Mouse (Mus musculus): Measurements from ENCODE around the gene Pmm1.
"Not testable (repeated sequence)": the region's sequence is repeated elsewhere in the genome, so short reads cannot be mapped to it uniquely, and the experiment has no call there.

The Pmm1 gene

GRCm38 (mm10) chr15:81960171-81961077 lies at the start of gene Pmm1:
TSS of gene Pmm1 (minus strand) at chr15:81960930.
- in situ Hi-C loops (cut with MboI, MseI) = loop anchor here (5.0 kb wide), 1 partner anchor 67 kb away; no protein-coding TSS in a partner anchor

GRCm38 (mm10) chr15:82004257-82004656 lies 43.5 kb upstream of the Pmm1 start:
- in situ Hi-C loops (cut with MboI, MseI) = no loop called here

GRCm38 (mm10) chr15:81993992-81994391 lies 33.3 kb upstream of the Pmm1 start:
- in situ Hi-C loops (cut with MboI, MseI) = loop anchor here (5.0 kb wide), 1 partner anchor 42 kb away; no protein-coding TSS in a partner anchor

GRCm38 (mm10) chr15:81990549-81990948 lies 29.8 kb upstream of the Pmm1 start:
- in situ Hi-C loops (cut with MboI, MseI) = loop anchor here (5.0 kb wide), 1 partner anchor 38 kb away; no protein-coding TSS in a partner anchor

GRCm38 (mm10) chr15:81989371-81990062 lies 28.8 kb upstream of the Pmm1 start:
- in situ Hi-C loops (cut with MboI, MseI) = loop anchor here (5.0 kb wide), 1 partner anchor 37 kb away; no protein-coding TSS in a partner anchor

GRCm38 (mm10) chr15:81987646-81988045 lies 26.9 kb upstream of the Pmm1 start, which contains the start of gene Xrcc6:
TSS of gene Xrcc6 (plus strand) at chr15:81987835.
- in situ Hi-C loops (cut with MboI, MseI) = no loop called here

GRCm38 (mm10) chr15:81985267-81986161 lies 24.8 kb upstream of the Pmm1 start:
- in situ Hi-C loops (cut with MboI, MseI) = no loop called here

- in situ Hi-C loops (cut with MboI, MseI) = no loop called here
Measured at GRCm38 (mm10) chr15:81982173-81982572, 21.4 kb upstream of the Pmm1 start.

GRCm38 (mm10) chr15:81980321-81980720 lies 19.6 kb upstream of the Pmm1 start, which contains the start of gene 1700029P11Rik:
TSS of gene 1700029P11Rik (plus strand) at chr15:81980540.
- in situ Hi-C loops (cut with MboI, MseI) = no loop called here

GRCm38 (mm10) chr15:81975156-81975555 lies 14.4 kb upstream of the Pmm1 start:
- in situ Hi-C loops (cut with MboI, MseI) = not testable (repeated sequence)

- in situ Hi-C loops (cut with MboI, MseI) = not testable (repeated sequence)
Measured at GRCm38 (mm10) chr15:81970498-81970897, 9.8 kb upstream of the Pmm1 start.

- in situ Hi-C loops (cut with MboI, MseI) = not testable (repeated sequence)
Measured at GRCm38 (mm10) chr15:81969635-81970034, 8.9 kb upstream of the Pmm1 start.

- in situ Hi-C loops (cut with MboI, MseI) = no loop called here
Measured at GRCm38 (mm10) chr15:81969173-81969572, 8.4 kb upstream of the Pmm1 start.

GRCm38 (mm10) chr15:81968447-81968846 lies 7.7 kb upstream of the Pmm1 start:
- in situ Hi-C loops (cut with MboI, MseI) = no loop called here

- in situ Hi-C loops (cut with MboI, MseI) = no loop called here
Measured at GRCm38 (mm10) chr15:81967821-81968220, 7.1 kb upstream of the Pmm1 start.

- in situ Hi-C loops (cut with MboI, MseI) = no loop called here
Measured at GRCm38 (mm10) chr15:81966062-81966829, 5.5 kb upstream of the Pmm1 start.

- in situ Hi-C loops (cut with MboI, MseI) = loop anchor here (5.0 kb wide), 1 partner anchor 62 kb away; no protein-coding TSS in a partner anchor
Measured at GRCm38 (mm10) chr15:81964980-81965545, 4.3 kb upstream of the Pmm1 start.

GRCm38 (mm10) chr15:81964262-81964661 lies 3.5 kb upstream of the Pmm1 start:
- in situ Hi-C loops (cut with MboI, MseI) = loop anchor here (5.0 kb wide), 1 partner anchor 63 kb away; no protein-coding TSS in a partner anchor

GRCm38 (mm10) chr15:81961078-81961451 lies 335 bp upstream of the Pmm1 start:
- in situ Hi-C loops (cut with MboI, MseI) = loop anchor here (5.0 kb wide), 1 partner anchor 66 kb away; no protein-coding TSS in a partner anchor

GRCm38 (mm10) chr15:81958906-81959305 lies 1.8 kb downstream of the Pmm1 start:
- in situ Hi-C loops (cut with MboI, MseI) = no loop called here
